Mouse (Mus musculus) CH12.LX (cell line): ENCODE measurements around the gene Cyp11a1. TPM values are rescaled to one million over a fixed set of nuclear protein-coding genes. Genes with fewer than 3 reads are reported as not detected.

Source experiments
- DNase-seq: peaks from one replicate; pipeline ENCODE4 v3.0.0-alpha.2; 2013; ENCODE audit errors: extremely low read depth
- H3K27ac ChIP-seq: 2 replicates; pipeline ENCODE4 v1.5.1; 2012; ENCODE audit warnings: low read depth, mild to moderate bottlenecking, control low read depth, moderate library complexity; ENCODE audit not compliant: insufficient read depth
- H3K27me3 ChIP-seq: replicated peaks from 2 replicates; pipeline ENCODE3; 2012; ENCODE audit warnings: inconsistent platforms
- H3K36me3 ChIP-seq, 2 experiments: replicated peaks in 1 of 2; 2 replicates each; pipeline versions ENCODE3 to v1.6.1; 2012; ENCODE audit warnings: inconsistent platforms in 1 of 2, low read length in 1 of 2, mild to moderate bottlenecking in 1 of 2, mixed read lengths in 1 of 2, moderate library complexity in 1 of 2; ENCODE audit not compliant: control insufficient read depth in 1 of 2, insufficient read depth in 1 of 2
- H3K4me1 ChIP-seq, 2 experiments: 2 replicates each; pipeline ENCODE4 v1.6.1; 2012; ENCODE audit warnings: inconsistent platforms in 1 of 2, moderate library complexity in 1 of 2; ENCODE audit not compliant: insufficient read depth in 2 of 2, control insufficient read depth in 1 of 2
- H3K4me2 ChIP-seq: 2 replicates; pipeline ENCODE4 v1.6.1; 2012; ENCODE audit warnings: low read depth, mild to moderate bottlenecking, control low read depth; ENCODE audit not compliant: poor library complexity, insufficient read depth, severe bottlenecking
- H3K4me3 ChIP-seq, 3 experiments: fragments of 150-350 bp in 1 of 3; sonication (generic) in 1 of 3; replicated peaks in 1 of 3; 2 replicates each; pipeline versions ENCODE3 to v1.5.1; 2011 to 2012; ENCODE audit warnings: low read depth in 2 of 3, low read length in 2 of 3, mild to moderate bottlenecking in 2 of 3, moderate library complexity in 2 of 3, control low read depth in 1 of 3, improper control_type of control experiment in 1 of 3, inconsistent platforms in 1 of 3, mixed read lengths in 1 of 3; ENCODE audit not compliant: poor library complexity in 1 of 3
- H3K79me2 ChIP-seq: replicated peaks from 2 replicates; pipeline ENCODE4 v1.6.1; 2012; ENCODE audit warnings: mild to moderate bottlenecking, moderate library complexity; ENCODE audit not compliant: control insufficient read depth, poor library complexity, insufficient read depth, severe bottlenecking; ENCODE audit errors: extremely low read depth
- H3K9ac ChIP-seq: 2 replicates; pipeline ENCODE4 v1.6.1; 2012; ENCODE audit warnings: low read depth, mild to moderate bottlenecking, control low read depth, moderate library complexity; ENCODE audit not compliant: insufficient read depth
- H3K9me3 ChIP-seq: replicated peaks from 2 replicates; pipeline ENCODE3; 2012; ENCODE audit warnings: low read length, inconsistent platforms, mixed read lengths
- CHD1 ChIP-seq: IDR thresholded peaks from 2 replicates; pipeline ENCODE4 v1.6.1; 2012; ENCODE audit warnings: low read depth, low read length, improper control_type of control experiment, inconsistent platforms
- E2F4 ChIP-seq: IDR thresholded peaks from 2 replicates; pipeline ENCODE4 v1.6.1; 2011; ENCODE audit warnings: low read depth, low read length, improper control_type of control experiment; ENCODE audit not compliant: insufficient replicate concordance
- EP300 ChIP-seq: IDR thresholded peaks from 2 replicates; pipeline ENCODE4 v1.6.1; 2011; ENCODE audit warnings: low read length, improper control_type of control experiment
- ETS1 ChIP-seq: conservative IDR thresholded peaks from 2 replicates; pipeline ENCODE4 v1.6.1; 2012; ENCODE audit warnings: low read depth, mild to moderate bottlenecking, inconsistent platforms, low read length, improper control_type of control experiment, moderate library complexity
- HCFC1 ChIP-seq: IDR thresholded peaks from 2 replicates; pipeline ENCODE4 v1.6.1; 2012; ENCODE audit warnings: low read depth, mild to moderate bottlenecking, inconsistent platforms, low read length, improper control_type of control experiment
- IRF4 ChIP-seq: IDR thresholded peaks from 2 replicates; pipeline ENCODE4 v1.6.1; 2014; ENCODE audit warnings: low read depth, mild to moderate bottlenecking, inconsistent platforms, low read length, improper control_type of control experiment
- JUN ChIP-seq: IDR thresholded peaks from 2 replicates; pipeline ENCODE4 v1.6.1; 2011; ENCODE audit warnings: low read depth, mild to moderate bottlenecking, low read length, improper control_type of control experiment, moderate library complexity; ENCODE audit not compliant: insufficient read depth
- JUND ChIP-seq: conservative IDR thresholded peaks from 2 replicates; pipeline ENCODE4 v1.6.1; 2011; ENCODE audit warnings: low read depth, low read length, improper control_type of control experiment
- KAT2A ChIP-seq: IDR thresholded peaks from 2 replicates; pipeline ENCODE4 v1.6.1; 2012; ENCODE audit warnings: low read length, improper control_type of control experiment, inconsistent platforms; ENCODE audit not compliant: insufficient replicate concordance
- MAFK ChIP-seq: IDR thresholded peaks from 2 replicates; pipeline ENCODE4 v1.6.1; 2011; ENCODE audit warnings: low read length, improper control_type of control experiment; ENCODE audit not compliant: insufficient replicate concordance
- MAX ChIP-seq: IDR thresholded peaks from 2 replicates; pipeline ENCODE4 v1.6.1; 2011; ENCODE audit warnings: low read length, improper control_type of control experiment
- MAZ ChIP-seq: IDR thresholded peaks from 2 replicates; pipeline ENCODE4 v1.6.1; 2012; ENCODE audit warnings: low read depth, mild to moderate bottlenecking, inconsistent platforms, low read length, improper control_type of control experiment, moderate library complexity
- MEF2A ChIP-seq: IDR thresholded peaks from 2 replicates; pipeline ENCODE4 v1.6.1; 2014; ENCODE audit warnings: low read depth, mild to moderate bottlenecking, inconsistent platforms, low read length, improper control_type of control experiment, borderline replicate concordance
- MXI1 ChIP-seq: IDR thresholded peaks from 2 replicates; pipeline ENCODE4 v1.6.1; 2011; ENCODE audit warnings: mild to moderate bottlenecking, low read depth, low read length, improper control_type of control experiment
- NELFE ChIP-seq: IDR thresholded peaks from 2 replicates; pipeline ENCODE4 v1.6.1; 2011; ENCODE audit warnings: low read depth, low read length, improper control_type of control experiment
- PAX5 ChIP-seq: IDR thresholded peaks from 2 replicates; pipeline ENCODE4 v1.6.1; 2012; ENCODE audit warnings: low read length, inconsistent platforms, mixed read lengths
- POLR2AphosphoS2 ChIP-seq: IDR thresholded peaks from 2 replicates; pipeline ENCODE4 v1.6.1; 2011; ENCODE audit warnings: low read depth, low read length, improper control_type of control experiment
- SIN3A ChIP-seq: IDR thresholded peaks from 2 replicates; pipeline ENCODE4 v1.6.1; 2012; ENCODE audit warnings: low read length, improper control_type of control experiment, inconsistent platforms
- SMC3 ChIP-seq: IDR thresholded peaks from 2 replicates; pipeline ENCODE4 v1.6.1; 2011; ENCODE audit warnings: low read depth, low read length, improper control_type of control experiment
- TBP ChIP-seq: conservative IDR thresholded peaks from 2 replicates; pipeline ENCODE4 v1.6.1; 2011; ENCODE audit warnings: low read depth, low read length, improper control_type of control experiment
- TCF12 ChIP-seq: IDR thresholded peaks from 2 replicates; pipeline ENCODE4 v1.6.1; 2014; ENCODE audit warnings: low read depth, mild to moderate bottlenecking, inconsistent platforms, low read length, improper control_type of control experiment
- USF1 ChIP-seq: IDR thresholded peaks from 2 replicates; pipeline ENCODE4 v1.6.1; 2014; ENCODE audit warnings: low read depth, mild to moderate bottlenecking, inconsistent platforms, low read length, improper control_type of control experiment
- USF2 ChIP-seq: conservative IDR thresholded peaks from 2 replicates; pipeline ENCODE4 v1.6.1; 2011; ENCODE audit warnings: low read depth, low read length, improper control_type of control experiment
- ZC3H11A ChIP-seq: IDR thresholded peaks from 2 replicates; pipeline ENCODE4 v1.6.1; 2012; ENCODE audit warnings: low read depth, mild to moderate bottlenecking, inconsistent platforms, low read length, improper control_type of control experiment
- ZKSCAN1 ChIP-seq: IDR thresholded peaks from 2 replicates; pipeline ENCODE4 v1.6.1; 2012; ENCODE audit warnings: low read depth, inconsistent platforms, low read length, improper control_type of control experiment, borderline replicate concordance
- ZNF384 ChIP-seq: IDR thresholded peaks from 2 replicates; pipeline ENCODE4 v1.6.1; 2012; ENCODE audit warnings: low read depth, low read length, improper control_type of control experiment, inconsistent platforms
- dilution Hi-C: fragments of 300-500 bp; cut with MboI; formaldehyde crosslinking; loops from 2 replicates; pipeline ENCODE4 v1.14.3; 2020; ENCODE audit warnings: low sequenced_read_pairs; ENCODE audit not compliant: extremely low pct_unique_long_range_greater_than_20kb, extremely low pct_ligation_motif_present
- in situ Hi-C: fragments of 300-500 bp; cut with MboI; formaldehyde crosslinking; loops from 3 replicates; pipeline ENCODE4 v1.14.3; 2019; ENCODE audit warnings: low sequenced_read_pairs, low pct_ligation_motif_present, low pct_unique_long_range_greater_than_20kb, mixed read lengths
- polyA plus RNA-seq: library from polyadenylated mRNA; unstranded; fragments of >175 nt; gene quantifications from 2 replicates; pipeline ENCODE4 v1.2.1, GENCODE M21; 2012; ENCODE audit warnings: low read depth; ENCODE audit not compliant: insufficient read length
- total RNA-seq, 2 experiments: library from RNA; depleted of rRNA; stranded (reverse); fragments of 300-350 nt in 1 of 2; fragments of >200 nt in 1 of 2; gene quantifications; 2 replicates each; pipeline ENCODE4 v1.2.3; 2012 to 2014

Gene Cyp11a1
- total and polyA plus RNA-seq, 3 experiments: 2.6 to 12.8 (median 9.0) TPM

GRCm38 (mm10) chr9:58054032-58054431, 47.8 kb downstream of the Cyp11a1 start:
- H3K4me1 ChIP-seq: peaks cover 0 to 12% of the 10 kb centered on the region in 2 experiments; a peak in 2 of 4 replicates
- DNase-seq: no peak
- in situ Hi-C loops (no loop called here), dilution Hi-C loops (no loop called here)
- peaks cover 36% of the 10 kb centered on the region for H3K27me3 ChIP-seq
- H3K36me3 ChIP-seq: no peaks in the 10 kb centered on the region
- H3K9me3 ChIP-seq: no peaks in the 10 kb centered on the region
- no peak overlapping the region for H3K27ac ChIP-seq
- no peak overlapping the region for H3K9ac ChIP-seq
- H3K79me2 ChIP-seq: no peaks in the 10 kb centered on the region
- TF ChIP-seq ETS1 (no peak), SIN3A (no peak), CHD1 (no peak), MAX (no peak), EP300 (no peak), ZNF384 (no peak), ZC3H11A (no peak), MAFK (no peak), TBP (no peak)
- no peak overlapping the region for H3K4me3 ChIP-seq
- no peak overlapping the region for H3K4me2 ChIP-seq

GRCm38 (mm10) chr9:58055666-58056065, 49.5 kb downstream of the Cyp11a1 start:
- Histone ChIP-seq H3K79me2 (no peaks in the 10 kb centered on the region), H3K27me3 (peaks cover 45% of the 10 kb centered on the region), H3K9me3 (no peaks in the 10 kb centered on the region), H3K9ac (no peak overlapping the region), H3K36me3 (no peaks in the 10 kb centered on the region), H3K4me1 (peaks cover 0 to 7% of the 10 kb centered on the region in 2 experiments; a peak in 2 of 4 replicates), H3K4me2 (no peak overlapping the region), H3K27ac (no peak overlapping the region), H3K4me3 (no peak overlapping the region)
- in situ Hi-C loops (no loop called here), dilution Hi-C loops (no loop called here)
- DNase-seq: no peak
- no peak for TF ChIP-seq SMC3
- TF ChIP-seq PAX5: no peak
- no peak for TF ChIP-seq ZNF384
- TF ChIP-seq USF1: no peak
- no peak for TF ChIP-seq ETS1
- no peak for TF ChIP-seq NELFE
- TF ChIP-seq E2F4: no peak

DNA sequence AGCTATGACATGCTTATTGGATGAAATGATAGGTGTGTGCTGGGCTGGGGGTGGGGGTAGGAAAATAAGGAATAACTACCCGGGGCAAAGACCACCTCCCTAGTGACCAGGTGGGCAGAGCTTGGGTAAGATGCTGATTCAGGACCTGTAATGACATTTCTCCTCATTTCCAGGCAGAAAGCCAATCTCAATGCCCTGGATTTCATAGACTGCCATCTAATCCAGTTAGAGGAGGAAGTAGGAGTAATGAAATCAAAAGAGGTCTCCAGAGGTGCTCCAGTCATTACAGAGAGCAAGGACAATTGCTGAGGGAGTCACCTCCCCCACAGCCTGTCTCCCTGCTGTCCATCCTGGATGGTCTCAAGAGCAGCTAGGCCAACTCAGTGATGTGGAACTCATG, 53.7 kb downstream of the Cyp11a1 start:
- Histone ChIP-seq H3K9ac (no peak overlapping the region), H3K36me3 (no peaks in the 10 kb centered on the region), H3K4me2 (no peak overlapping the region), H3K79me2 (no peaks in the 10 kb centered on the region), H3K27me3 (peaks cover 80% of the 10 kb centered on the region), H3K27ac (no peak overlapping the region), H3K4me3 (no peak overlapping the region), H3K9me3 (no peaks in the 10 kb centered on the region), H3K4me1 (no peaks in the 10 kb centered on the region)
- DNase-seq: no peak
- in situ Hi-C loops: no loop called here
- TF ChIP-seq POLR2AphosphoS2: no peak
- TF ChIP-seq MAFK: no peak
- TF ChIP-seq MAZ: no peak
- no peak for TF ChIP-seq IRF4
- TF ChIP-seq ETS1: no peak
- no peak for TF ChIP-seq PAX5
- no peak for TF ChIP-seq E2F4
- TF ChIP-seq EP300: no peak
- TF ChIP-seq MXI1: no peak
- TF ChIP-seq JUN: no peak
- no peak for TF ChIP-seq ZKSCAN1
- TF ChIP-seq KAT2A: no peak
- TF ChIP-seq TCF12: no peak
- TF ChIP-seq USF2: no peak
- no peak for TF ChIP-seq USF1
- TF ChIP-seq ZNF384: no peak
- TF ChIP-seq JUND: no peak
- TF ChIP-seq HCFC1: no peak
- TF ChIP-seq ZC3H11A: no peak
- no peak for TF ChIP-seq MEF2A
- dilution Hi-C loops: no loop called here
